Mouse (Mus musculus) ovary, postnatal 10 days (tissue): Measurements from ENCODE around the gene Adra1b.

Experiments
- DNase-seq: peaks from one replicate; pipeline ENCODE4 v3.0.0; 2022; ENCODE audit warnings: low spot score

The Adra1b gene

GRCm38 (mm10) chr11:43901051-43901654 is at the start of gene Adra1b:
Adra1b (minus strand) TSS chr11:43901210.
- no peak for DNase-seq

- DNase-seq, result no peak
Observed at GRCm38 (mm10) chr11:43950274-43950673, 49.3 kb upstream of the Adra1b start.

DNA sequence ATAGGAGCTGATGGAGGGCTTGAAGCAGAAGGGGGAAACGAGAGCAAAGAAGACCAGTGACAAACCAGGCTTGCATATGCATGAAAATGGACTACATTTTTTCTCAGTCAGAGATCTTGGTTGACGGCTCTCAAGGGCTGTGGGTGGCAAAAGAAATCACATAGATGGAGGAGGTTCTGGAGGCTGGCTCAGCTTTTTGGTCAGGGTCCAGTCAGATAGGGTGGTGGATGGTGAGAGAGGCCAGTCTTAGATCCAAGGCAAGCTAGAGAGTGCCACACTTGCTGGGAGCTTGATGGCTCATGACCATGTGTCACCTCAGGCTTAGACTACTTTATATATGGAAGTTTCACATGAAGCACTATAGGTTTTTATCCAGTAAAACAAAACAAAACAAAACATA is 42.8 kb upstream of the Adra1b start:
- no peak for DNase-seq

- DNase-seq, result no peak
Observed at GRCm38 (mm10) chr11:43943167-43943566, 42.2 kb upstream of the Adra1b start.

DNA sequence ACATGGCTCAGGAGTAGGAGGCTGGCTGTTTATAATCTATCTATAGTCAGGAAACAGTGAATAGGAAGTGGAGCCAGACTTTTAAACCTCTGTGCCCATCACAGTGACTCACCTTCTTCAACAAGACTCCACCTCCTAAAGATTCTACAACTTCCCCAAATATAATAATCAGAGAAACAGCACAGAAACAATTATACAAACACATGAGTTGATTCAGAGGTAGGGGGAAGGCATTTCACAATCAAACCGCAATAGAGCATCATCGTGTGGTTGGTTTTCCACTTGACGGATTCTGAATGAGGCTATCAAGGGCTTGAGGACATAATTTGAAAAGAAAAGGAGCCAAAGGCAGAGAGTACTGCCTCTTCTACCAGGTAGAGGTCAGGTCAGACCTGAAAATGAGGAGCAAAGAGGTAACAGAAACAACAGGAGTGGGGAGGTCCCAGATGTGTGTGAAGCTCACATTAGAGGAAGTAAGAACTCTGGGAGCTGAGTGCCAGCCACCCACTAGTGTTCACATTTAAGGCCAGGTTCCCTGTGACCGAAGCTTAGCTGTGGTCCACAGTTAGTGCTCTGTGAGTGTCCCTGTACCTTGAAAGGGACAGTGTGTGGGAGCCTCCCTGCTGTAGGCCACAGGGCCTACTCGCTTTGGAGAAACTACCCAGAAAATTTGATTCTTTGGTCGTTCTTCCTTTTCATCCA is 39.6 kb upstream of the Adra1b start:
- DNase-seq, result no peak

DNA sequence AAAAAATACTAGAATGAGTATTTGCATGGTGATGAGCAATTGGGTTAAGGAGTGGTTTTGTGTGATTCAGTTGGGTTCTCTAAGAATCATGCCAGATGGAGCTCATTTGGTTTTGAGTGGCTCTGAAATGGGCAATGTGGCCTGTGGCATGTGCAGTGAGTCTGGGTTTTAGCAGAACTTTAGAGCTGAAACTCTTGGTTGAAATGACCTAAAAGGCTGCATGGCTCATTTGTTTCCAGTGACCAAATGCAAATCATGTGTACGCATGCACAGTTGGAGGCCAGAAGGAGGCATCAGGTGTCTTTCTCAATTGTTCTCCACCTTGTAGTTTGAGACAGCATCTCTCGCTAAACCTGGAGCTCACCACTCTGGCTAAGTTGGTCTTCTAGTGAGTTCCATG is 35.0 kb upstream of the Adra1b start:
- DNase-seq, result no peak

GRCm38 (mm10) chr11:43933480-43933879 is 32.5 kb upstream of the Adra1b start:
- no peak for DNase-seq

- no peak for DNase-seq
Observed at GRCm38 (mm10) chr11:43933000-43933399, 32.0 kb upstream of the Adra1b start.

GRCm38 (mm10) chr11:43930191-43930590 is 29.2 kb upstream of the Adra1b start:
- no peak for DNase-seq

DNA sequence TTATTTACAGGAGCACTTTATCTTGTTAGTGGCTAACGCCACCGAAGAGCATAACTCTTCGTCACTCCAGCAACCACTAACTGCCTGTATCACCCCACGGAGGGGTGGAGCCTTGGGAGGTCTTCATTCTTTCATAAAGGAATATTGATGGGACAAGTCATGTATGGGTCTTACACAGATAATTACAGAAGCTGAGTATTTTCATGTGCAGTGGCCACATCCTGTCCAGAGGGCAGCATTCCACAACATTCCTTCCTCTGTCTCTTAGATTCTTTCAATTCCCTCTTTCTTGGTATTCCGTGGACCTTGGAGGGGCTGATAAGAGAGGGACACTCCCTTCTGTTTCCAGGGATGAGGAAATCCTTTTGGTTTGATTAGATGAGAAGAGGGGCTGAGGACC is 28.7 kb upstream of the Adra1b start:
- DNase-seq, result no peak

DNA sequence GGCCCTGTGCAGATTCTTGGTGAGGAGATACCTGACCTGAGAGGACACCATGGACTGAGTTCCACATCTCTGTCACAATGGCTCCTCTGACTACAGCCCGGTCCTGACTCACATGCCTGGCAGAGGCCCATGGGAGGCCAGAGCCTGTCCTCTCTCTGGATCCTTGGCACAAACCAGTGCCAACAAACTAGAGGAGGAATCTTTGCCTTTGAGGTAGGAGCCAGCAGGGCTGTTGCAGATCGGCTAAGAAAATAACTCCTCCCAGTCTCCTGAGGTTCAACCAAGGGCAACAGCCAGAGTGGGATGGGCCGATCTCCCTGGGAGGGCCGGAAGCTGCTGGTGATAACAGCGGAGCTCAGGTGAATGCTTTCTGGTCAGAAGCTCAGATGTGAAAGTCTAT is 28.2 kb upstream of the Adra1b start:
- DNase-seq, result no peak

DNA sequence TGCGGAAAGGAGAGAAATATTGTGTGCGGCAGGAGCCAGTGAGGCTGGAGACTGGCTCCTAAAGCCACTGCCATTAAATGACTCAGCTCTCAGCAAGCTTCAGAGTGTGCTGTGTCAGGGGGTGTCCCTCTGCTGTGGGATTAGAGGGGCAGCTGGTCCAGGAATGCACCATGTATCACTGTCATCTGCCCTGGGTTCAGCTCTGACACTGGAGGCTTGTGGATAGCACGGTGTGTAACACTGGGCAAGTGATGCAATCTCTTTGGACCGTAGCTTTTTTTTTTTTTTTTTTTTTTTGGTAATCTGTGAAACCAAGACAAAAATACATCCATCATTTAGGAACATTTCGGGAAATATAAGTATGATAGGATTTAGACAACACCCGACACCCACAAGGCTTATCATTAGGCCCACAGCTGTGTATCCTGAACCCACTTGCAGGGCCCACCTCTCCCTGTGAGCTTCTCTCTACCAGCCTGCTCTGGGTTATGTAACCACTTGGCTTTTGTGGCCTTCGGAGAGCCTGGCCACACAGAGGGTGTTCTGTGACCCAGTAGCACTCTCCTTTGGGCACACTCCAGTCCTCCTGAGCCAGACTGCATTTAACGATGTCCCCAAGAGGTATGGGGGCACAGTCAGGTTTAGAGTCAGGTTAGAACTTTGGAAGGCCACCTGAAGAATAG is 26.3 kb upstream of the Adra1b start:
- DNase-seq, result no peak

GRCm38 (mm10) chr11:43926163-43926562 is 25.2 kb upstream of the Adra1b start:
- no peak for DNase-seq

DNA sequence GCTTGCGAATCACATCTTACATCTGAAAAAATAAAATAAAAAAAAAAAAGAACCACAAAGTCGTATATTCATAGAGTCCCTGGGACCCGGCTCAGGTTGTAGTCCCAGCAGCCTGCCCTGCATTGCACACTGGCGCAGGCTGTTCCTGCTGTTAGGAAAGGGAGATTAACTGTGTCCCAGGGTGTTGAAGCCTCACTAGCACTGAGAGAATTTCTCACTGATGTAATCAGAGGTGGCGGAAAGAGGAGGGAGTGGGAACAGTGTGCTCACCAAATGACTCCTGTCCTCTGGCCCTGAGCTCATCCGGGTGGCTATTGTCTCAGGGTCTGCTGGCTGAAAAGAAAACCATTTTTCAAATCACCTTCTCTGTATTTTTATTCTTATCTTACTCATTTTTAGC is 24.6 kb upstream of the Adra1b start:
- no peak for DNase-seq

DNA sequence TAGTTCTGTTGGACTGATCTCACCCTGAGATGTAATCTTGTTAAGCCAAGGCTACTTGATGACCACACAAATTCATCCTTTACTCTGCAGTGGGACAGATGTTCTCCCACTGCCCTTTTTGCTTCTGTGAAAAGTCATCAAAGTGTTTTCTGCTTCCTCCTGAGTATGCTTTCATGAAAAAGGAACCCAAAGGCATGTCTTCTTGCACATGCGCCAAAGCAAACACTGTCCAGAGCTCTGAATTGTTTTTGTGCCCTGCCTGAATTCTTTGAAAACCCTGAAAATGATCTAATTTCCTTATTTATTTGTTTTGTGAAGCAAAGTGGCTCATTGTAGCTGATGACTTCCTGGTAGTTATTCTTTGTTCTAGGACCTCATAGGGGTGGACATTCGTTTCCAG is 20.7 kb upstream of the Adra1b start:
- no peak for DNase-seq

GRCm38 (mm10) chr11:43919492-43920055 is 18.6 kb upstream of the Adra1b start:
- DNase-seq, result no peak

DNA sequence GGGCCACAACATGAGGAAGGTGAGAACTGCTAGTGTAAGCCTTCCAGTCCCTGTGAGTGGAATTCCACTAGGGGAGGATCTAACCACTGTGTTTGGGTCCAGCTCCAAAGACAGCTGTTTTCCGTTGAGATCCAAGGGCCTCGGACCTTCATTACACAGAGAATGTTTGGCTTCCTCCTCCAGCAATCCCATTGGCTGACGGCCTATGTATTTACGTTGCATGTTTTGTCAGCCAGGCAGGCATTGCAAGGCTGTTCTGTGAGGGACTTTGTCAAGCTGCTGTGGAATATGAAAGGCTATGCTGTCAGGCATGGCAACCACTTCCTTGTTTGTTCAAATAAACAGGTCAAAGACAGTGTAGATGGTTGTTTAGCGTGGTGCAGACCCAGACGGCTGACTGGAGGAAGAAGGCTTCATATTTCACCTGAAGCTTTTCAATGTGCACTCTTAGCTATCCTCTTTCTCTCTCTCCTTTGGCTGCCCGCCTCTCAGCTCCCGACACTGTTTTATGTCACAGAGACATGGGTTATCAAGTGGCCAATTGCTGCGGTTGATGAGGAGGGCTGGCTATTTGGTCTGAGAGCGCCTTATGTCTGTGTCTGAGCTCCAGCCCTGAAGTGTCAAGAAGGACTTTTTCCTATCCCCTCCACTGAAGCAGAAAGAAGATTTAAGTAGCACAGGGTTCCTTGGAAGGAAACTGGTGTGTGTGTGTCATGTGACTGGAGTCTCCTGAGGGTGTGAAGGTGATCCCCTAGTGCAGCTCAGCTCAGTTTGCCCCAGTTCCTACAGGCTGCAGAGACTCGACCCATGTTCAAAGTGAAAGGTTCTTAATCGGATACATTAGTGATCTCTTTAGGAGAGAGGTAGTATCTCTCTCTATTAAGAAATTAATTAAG is 13.8 kb upstream of the Adra1b start:
- DNase-seq, result no peak

DNA sequence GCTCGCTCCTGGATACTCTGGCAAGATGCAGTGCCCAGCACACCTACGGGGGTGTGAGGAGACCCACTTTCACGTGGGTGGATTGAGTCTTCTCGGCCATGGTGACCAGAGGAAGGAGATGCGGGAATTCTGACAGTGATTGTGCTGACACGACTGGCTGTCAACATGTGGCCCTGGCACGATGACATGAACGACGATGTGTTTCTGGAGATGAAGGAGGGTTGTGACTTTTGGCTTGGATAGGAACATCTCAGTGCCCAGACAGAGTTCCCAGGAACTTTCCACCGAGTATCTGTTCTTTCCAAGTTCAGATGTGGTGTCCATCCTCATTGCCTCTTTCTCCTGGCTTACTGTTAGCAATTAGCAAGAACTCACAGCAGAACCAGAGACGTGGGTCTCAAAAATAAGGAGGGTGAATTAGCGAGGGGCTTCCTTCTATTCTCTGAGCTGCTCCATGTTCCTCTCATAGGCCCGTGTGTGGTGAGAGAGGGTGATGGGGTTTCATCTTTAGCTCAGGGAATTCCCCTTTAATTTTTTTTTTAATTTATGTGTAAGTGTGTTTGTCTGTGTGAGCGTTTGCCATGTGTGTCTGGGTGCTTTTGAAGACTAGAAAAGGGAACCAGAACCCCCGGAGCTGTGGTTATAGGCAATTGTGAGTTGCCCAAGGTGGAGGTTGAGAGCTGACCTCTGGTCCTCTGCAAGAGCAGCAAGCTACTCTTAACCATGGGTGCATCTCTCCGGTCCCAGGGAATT is 11.3 kb upstream of the Adra1b start:
- no peak for DNase-seq

DNA sequence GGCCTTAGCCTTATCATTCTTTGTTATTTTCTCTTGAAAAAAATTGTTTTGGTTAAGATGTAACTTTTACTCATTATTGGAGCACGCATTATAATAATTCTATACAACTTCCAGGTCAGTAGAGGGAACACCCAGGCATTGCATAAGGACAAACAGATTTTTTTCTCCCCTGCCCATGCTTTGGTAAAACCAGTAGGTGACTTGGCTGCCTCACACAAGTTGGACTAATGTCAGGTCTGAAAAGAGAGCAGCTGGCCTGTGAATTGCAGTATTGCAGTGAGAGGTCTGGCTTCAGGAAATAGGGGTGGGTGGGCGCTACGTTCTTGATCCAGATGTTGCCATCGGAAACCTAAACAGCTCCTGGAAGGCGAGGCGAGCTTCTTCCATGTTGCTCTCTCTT is 10.6 kb upstream of the Adra1b start:
- DNase-seq, result no peak

DNA sequence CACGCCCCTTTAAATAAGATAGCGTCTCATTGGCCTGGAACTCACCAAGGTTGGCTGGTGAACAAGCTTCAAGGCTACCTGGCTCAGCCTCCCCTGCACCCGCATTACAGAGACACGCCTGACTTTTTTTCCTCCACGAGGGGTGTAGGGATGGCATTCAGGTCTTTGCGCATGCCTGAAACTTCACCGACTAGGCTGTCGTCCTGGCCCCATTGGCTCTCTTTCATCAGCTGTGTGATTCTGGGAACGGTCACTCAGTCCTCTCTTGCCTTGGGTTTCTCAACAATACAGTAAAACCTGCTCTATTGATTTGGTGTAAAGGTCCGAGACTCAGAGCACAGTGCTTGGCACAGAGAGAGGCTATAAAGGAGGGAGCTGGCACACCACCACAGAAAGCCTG is 2.3 kb upstream of the Adra1b start:
- no peak for DNase-seq

DNA sequence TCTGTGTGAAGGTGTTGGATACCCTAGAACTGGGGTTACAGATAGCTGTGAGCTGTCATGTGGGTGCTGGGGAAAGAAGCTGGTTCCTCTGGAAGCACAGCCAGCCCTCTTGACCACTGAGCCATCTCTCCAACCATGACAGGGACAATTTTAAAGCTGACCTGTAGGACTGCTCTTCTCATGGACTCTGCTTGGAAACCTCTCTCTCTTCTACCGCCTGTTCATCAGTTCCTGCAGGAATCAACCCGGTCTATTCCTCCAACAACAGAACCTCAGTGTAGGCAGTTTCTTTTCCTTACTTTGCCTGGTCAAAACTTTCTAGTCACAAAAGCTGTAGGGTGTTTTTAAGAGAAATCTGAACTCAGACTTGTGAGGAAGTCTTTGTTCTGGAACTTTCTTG is 1.3 kb downstream of the Adra1b start:
- DNase-seq, result no peak
